Mouse (Mus musculus) erythroblast, embryonic 14.5 days (primary cell): ENCODE data around the gene 1700001O22Rik.

Experiments used
- GATA1 ChIP-seq: IDR thresholded peaks from 2 replicates; pipeline ENCODE4 v1.6.1; 2012; ENCODE audit warnings: low read length, inconsistent platforms, mixed read lengths
- TAL1 ChIP-seq: IDR thresholded peaks from 3 replicates; pipeline ENCODE4 v1.6.1; 2012; ENCODE audit warnings: low read length, inconsistent platforms, mixed read lengths

DNA sequence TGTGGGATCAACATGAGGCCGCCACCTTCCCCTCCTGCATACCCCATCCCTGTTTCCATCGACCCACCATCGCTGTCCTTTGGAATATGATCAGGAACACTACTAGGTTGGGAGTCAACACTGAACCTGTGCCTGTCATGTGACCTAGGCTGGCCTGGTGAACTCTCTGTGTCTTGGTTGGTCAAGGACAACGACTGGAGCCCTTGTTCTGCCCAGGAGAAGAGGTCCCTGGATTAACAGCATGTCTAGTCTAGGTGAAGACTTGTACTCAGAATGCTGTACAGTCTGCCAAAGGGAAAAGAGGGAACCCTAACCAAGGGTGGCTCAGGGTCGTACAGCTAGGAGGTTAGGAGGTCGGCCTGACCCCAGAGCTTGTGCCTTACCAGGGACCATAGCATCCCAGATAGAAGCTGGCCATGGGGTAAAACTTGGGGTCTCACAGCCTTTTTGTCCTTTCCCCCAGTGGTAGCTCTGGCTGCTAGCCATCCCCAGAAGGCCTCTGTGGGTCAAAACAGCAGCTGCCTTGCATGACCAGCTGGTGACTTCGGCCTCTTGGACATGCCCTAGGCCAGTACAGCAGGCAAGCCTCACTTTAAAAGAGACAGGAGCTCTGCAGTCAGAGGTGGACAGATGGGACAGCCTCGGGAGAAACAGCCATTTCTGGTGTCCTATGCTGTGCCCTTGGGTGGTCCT, 30.0 kb downstream of the 1700001O22Rik start:
- TF ChIP-seq TAL1 = no peak
- TF ChIP-seq GATA1 = no peak
